Mouse (Mus musculus) heart, postnatal 0 days (tissue): ENCODE results near the gene 2310034G01Rik. TPM values are rescaled to one million over a fixed set of nuclear protein-coding genes. Genes with fewer than 3 reads are reported as not detected.
A peak's percentile ranks its signal among the peaks of the same experiment; 100 is the strongest.

ENCODE experiments used
- ATAC-seq: fragments of 200-750 bp; cut with Nextera tagmentation; 2 replicates; pipeline ENCODE4 v1.8.0; 2017; ENCODE audit warnings: low read depth, moderate number of reproducible peaks, moderate library complexity; ENCODE audit not compliant: insufficient read depth
- DNase-seq: peaks from one replicate; pipeline ENCODE4 v3.0.0-alpha.2; 2016; ENCODE audit warnings: low spot score
- H3K27ac ChIP-seq: fragments of 300-500 bp; sonication (generic); 2 replicates; pipeline ENCODE4 v1.5.1; 2014; ENCODE audit warnings: low read depth, mild to moderate bottlenecking
- H3K27me3 ChIP-seq: fragments of 300-500 bp; sonication (generic); 2 replicates; pipeline ENCODE4 v1.6.1; 2014; ENCODE audit warnings: low read length, mixed read lengths; ENCODE audit not compliant: control insufficient read depth, insufficient read depth
- H3K36me3 ChIP-seq: fragments of 300-500 bp; sonication (generic); replicated peaks from 2 replicates; pipeline ENCODE4 v1.6.1; 2014; ENCODE audit warnings: low read length, mixed read lengths; ENCODE audit not compliant: control insufficient read depth, insufficient read depth
- H3K4me1 ChIP-seq: fragments of 300-500 bp; sonication (generic); 2 replicates; pipeline ENCODE4 v1.6.1; 2014; ENCODE audit warnings: antibody characterized with exemption; ENCODE audit not compliant: control insufficient read depth, insufficient read depth
- H3K4me2 ChIP-seq: fragments of 300-500 bp; sonication (generic); 2 replicates; pipeline ENCODE4 v1.6.1; 2014; ENCODE audit warnings: low read depth, mild to moderate bottlenecking, low read length, moderate library complexity
- H3K4me3 ChIP-seq: fragments of 300-500 bp; sonication (generic); 2 replicates; pipeline ENCODE4 v1.5.1; 2014; ENCODE audit warnings: low read depth, low read length
- H3K9ac ChIP-seq: fragments of 300-500 bp; sonication (generic); replicated peaks from 2 replicates; pipeline ENCODE4 v1.6.1; 2014; ENCODE audit warnings: low read depth, low read length, mixed read lengths
- H3K9me3 ChIP-seq: fragments of 300-500 bp; sonication (generic); replicated peaks from 2 replicates; pipeline ENCODE4 v1.6.1; 2016; ENCODE audit warnings: low read length; ENCODE audit not compliant: control insufficient read depth
- CTCF ChIP-seq: IDR thresholded peaks from 2 replicates; pipeline ENCODE4 v1.5.1; 2016; ENCODE audit warnings: antibody characterized with exemption, control low read depth, low read depth
- EP300 ChIP-seq: IDR thresholded peaks from 2 replicates; pipeline ENCODE4 v1.6.1; 2016; ENCODE audit warnings: antibody characterized with exemption, low read depth
- WGBS: fragments of 180-500 bp; shearing (Covaris S2); extraction: QIAGEN DNeasy Blood & Tissue Kit; methylation state at CpG from one replicate; pipeline ENCODE4 v1.1.7; 2014; 5-methylcytosine and 5-hydroxymethylcytosine counted together
- polyA plus RNA-seq: library from polyadenylated mRNA; unstranded; fragments of >200 nt; fragmentation: Nextera tagmentation; extraction: Ambion mirVana; gene quantifications from 2 replicates; pipeline ENCODE4 v1.2.1, GENCODE M21; 2015
- total RNA-seq: library from RNA; depleted of rRNA; stranded (reverse); fragments of >200 nt; gene quantifications from 2 replicates; pipeline ENCODE4 v1.2.3, GENCODE M21; 2014; ENCODE audit warnings: low replicate concordance

The 2310034G01Rik gene
- total and polyA plus RNA-seq, 2 experiments from 2014 or later = 1.1 to 1.5 TPM

- peak; percentile 84 for ATAC-seq
- Histone ChIP-seq H3K4me1 (peaks cover 25% of the 10 kb centered on the region), H3K27ac (peak within 1 kb of the TSS; percentile 59), H3K4me2 (peak within 1 kb of the TSS; percentile 95), H3K4me3 (peak within 1 kb of the TSS; percentile 86), H3K9ac (peak within 1 kb of the TSS; percentile 68), H3K36me3 (peaks cover 11% of the 10 kb centered on the region), H3K27me3 (no peaks in the 10 kb centered on the region), H3K9me3 (no peaks in the 10 kb centered on the region)
- under 1% methylated on average over 57 of the region's 57 CpGs for WGBS
- peak; percentile 98 for DNase-seq
- TF ChIP-seq EP300 (no peak), CTCF (peak; percentile 93)
Observed at GRCm38 (mm10) chr19:46396686-46397435, 46.8 kb upstream of the 2310034G01Rik start, which contains the start of gene Sufu. Gene Sufu (plus strand): TSS chr19:46396896.

GRCm38 (mm10) chr19:46396109-46396508, 46.0 kb upstream of the 2310034G01Rik start:
- Histone ChIP-seq H3K27ac (no peak overlapping the region; the same call in 1 of the 2 replicates), H3K4me3 (peak overlapping the region; percentile 86), H3K36me3 (peaks cover 10% of the 10 kb centered on the region), H3K9ac (no peak overlapping the region), H3K4me2 (peak overlapping the region; percentile 72), H3K4me1 (peaks cover 25% of the 10 kb centered on the region), H3K27me3 (no peaks in the 10 kb centered on the region), H3K9me3 (no peaks in the 10 kb centered on the region)
- DNase-seq = no peak
- ATAC-seq = no peak
- WGBS = 12% methylated on average over 8 of the region's 8 CpGs
- TF ChIP-seq EP300 (no peak), CTCF (no peak)

- ATAC-seq = peak; percentile 95
- H3K4me1 ChIP-seq = peaks cover 25% of the 10 kb centered on the region
- DNase-seq = peak; percentile 99
- peak within 1 kb of the TSS; percentile 85 for H3K27ac ChIP-seq
- H3K4me3 ChIP-seq = peak within 1 kb of the TSS; percentile 86
- H3K4me2 ChIP-seq = peak within 1 kb of the TSS; percentile 72
- under 1% methylated on average over 51 of the region's 51 CpGs for WGBS
- peak within 1 kb of the TSS; percentile 82 for H3K9ac ChIP-seq
- TF ChIP-seq CTCF (no peak), EP300 (no peak)
- no peaks in the 10 kb centered on the region for H3K9me3 ChIP-seq
- H3K27me3 ChIP-seq = no peaks in the 10 kb centered on the region
- peaks cover 4% of the 10 kb centered on the region; the same call in 1 of the 2 replicates for H3K36me3 ChIP-seq
Observed at GRCm38 (mm10) chr19:46395109-46396009, 45.3 kb upstream of the 2310034G01Rik start, which contains the start of gene Actr1a. Gene Actr1a (minus strand): TSS chr19:46395748.

- no peak overlapping the region for H3K27ac ChIP-seq
Observed at GRCm38 (mm10) chr19:46394712-46395108, 44.6 kb upstream of the 2310034G01Rik start.

GRCm38 (mm10) chr19:46392018-46392417, 41.9 kb upstream of the 2310034G01Rik start:
- Histone ChIP-seq H3K36me3 (peaks cover 14% of the 10 kb centered on the region), H3K4me1 (peaks cover 14% of the 10 kb centered on the region), H3K4me2 (no peak overlapping the region), H3K4me3 (no peak overlapping the region), H3K9me3 (no peaks in the 10 kb centered on the region), H3K27me3 (no peaks in the 10 kb centered on the region), H3K27ac (no peak overlapping the region), H3K9ac (no peak overlapping the region)
- 49% methylated on average over 4 of the region's 4 CpGs for WGBS
- no peak for DNase-seq
- no peak for TF ChIP-seq EP300
- peak; percentile 50 for TF ChIP-seq CTCF
- no peak for ATAC-seq

More at GRCm38 (mm10) chr19:46394712-46395108, 44.6 kb upstream of the 2310034G01Rik start:
- Histone ChIP-seq H3K27me3 (no peaks in the 10 kb centered on the region), H3K9ac (peak overlapping the region; percentile 44), H3K9me3 (no peaks in the 10 kb centered on the region), H3K4me1 (peaks cover 25% of the 10 kb centered on the region), H3K36me3 (peaks cover 4% of the 10 kb centered on the region; the same call in 1 of the 2 replicates), H3K4me2 (peak overlapping the region; percentile 72), H3K4me3 (peak overlapping the region; percentile 86)
- 1% methylated on average over 10 of the region's 10 CpGs for WGBS
- no peak for TF ChIP-seq CTCF
- TF ChIP-seq EP300 = no peak
- no peak for ATAC-seq
- DNase-seq = no peak
